Mouse (Mus musculus): ENCODE data around the gene Mre11a.

- TF ChIP-seq CTCF (IDR thresholded peaks at IDR 0.05; ENCODE audit: insufficient read depth, low read length) (no peak), POLR2A (IDR thresholded peaks at IDR 0.05; ENCODE audit: borderline replicate concordance, extremely low read depth, low read depth, low read length) (no peak)
Observed at GRCm38 (mm10) chr9:14859868-14860639, 75.6 kb downstream of the Mre11a start, which contains the start of gene Gpr83.
